Mouse (Mus musculus) embryonic fibroblast, embryonic 13.5 days (primary cell): ENCODE results near the gene Acot7.

Experiments
- CTCF ChIP-seq: IDR thresholded peaks from 2 replicates; pipeline ENCODE4 v1.5.1; 2011; ENCODE audit warnings: mild to moderate bottlenecking, control low read depth, low read length, moderate library complexity, borderline replicate concordance; ENCODE audit not compliant: insufficient read depth
- POLR2A ChIP-seq: IDR thresholded peaks from 2 replicates; pipeline ENCODE4 v1.6.1; 2011; ENCODE audit warnings: low read depth, mild to moderate bottlenecking, control low read depth, low read length, moderate library complexity

DNA sequence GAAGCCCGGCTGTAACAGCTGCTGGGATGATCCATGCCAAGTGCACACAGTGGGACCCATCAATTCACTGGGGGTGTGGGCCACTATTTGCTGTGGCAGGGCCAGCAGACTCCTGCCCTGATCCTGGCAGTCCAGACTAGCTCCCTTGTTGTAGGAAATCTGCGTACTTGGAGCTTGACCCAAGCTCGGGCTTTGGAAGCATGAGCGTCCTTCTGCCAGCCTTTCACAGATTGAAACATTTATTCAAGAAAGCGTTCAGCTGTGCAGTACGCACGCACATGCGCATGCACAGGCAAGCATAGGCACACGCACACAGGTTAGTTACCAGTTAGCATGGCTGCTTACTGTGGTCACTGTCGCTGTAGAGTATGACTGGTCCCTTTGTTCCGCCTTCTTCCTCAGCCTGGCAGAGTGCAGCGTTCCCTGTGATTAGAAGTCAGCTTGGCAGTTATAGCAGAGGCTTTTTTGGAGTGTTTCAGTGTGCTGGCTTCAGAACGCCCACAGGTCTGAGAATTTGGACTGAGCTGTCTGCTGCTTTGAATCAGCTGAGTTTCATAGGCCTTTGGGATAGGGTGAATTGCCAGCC, 49.1 kb downstream of the Acot7 start:
- TF ChIP-seq CTCF (no peak), POLR2A (no peak)
